Mouse (Mus musculus): ENCODE data around the gene Pnlip. TPM values are rescaled to one million over a fixed set of nuclear protein-coding genes. Genes with fewer than 3 reads are reported as not detected.
A peak's percentile ranks its signal among the peaks of the same experiment; 100 is the strongest.

Pnlip gene
- polyA plus RNA-seq, 1 experiment from 2014 or later = not detected

DNA sequence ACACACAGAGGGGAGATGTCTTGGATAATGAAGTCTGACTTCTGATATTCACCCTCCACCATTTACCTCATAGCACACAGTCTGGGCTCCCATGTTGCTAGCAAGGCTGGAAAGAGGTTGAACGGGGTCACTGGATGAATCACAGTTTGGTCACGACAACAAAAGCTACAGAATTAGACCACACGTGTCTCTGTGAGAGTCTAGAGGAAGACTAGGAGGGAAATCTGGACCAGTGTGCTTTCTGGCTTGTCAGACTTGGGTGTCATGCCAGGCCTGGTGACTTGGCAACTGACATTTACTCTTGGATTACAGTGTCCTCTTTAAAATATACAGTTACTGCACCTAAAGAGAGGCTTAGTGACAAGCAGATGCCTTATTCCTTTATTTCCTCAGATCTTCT is 56.3 kb downstream of the Pnlip start:
- no peak overlapping the region for H3K9ac ChIP-seq (replicated peaks; ENCODE audit: low read depth)
- no peak overlapping the region for H3K4me3 ChIP-seq (ENCODE audit: low read depth, low read length)
- H3K36me3 ChIP-seq (ENCODE audit: insufficient read depth, low read length) = no peaks in the 10 kb centered on the region
- ATAC-seq = no peak
- no peaks in the 10 kb centered on the region for H3K4me1 ChIP-seq (ENCODE audit: insufficient read depth, low read depth, low read length)
- DNase-seq (ENCODE audit: low spot score) = no peak
- no peak overlapping the region for H3K27ac ChIP-seq (ENCODE audit: low read length)
- TF ChIP-seq EP300 (IDR thresholded peaks at IDR 0.05) (no peak), CTCF (IDR thresholded peaks at IDR 0.05) (no peak)
- H3K27me3 ChIP-seq (replicated peaks; ENCODE audit: insufficient read depth, low read length) = no peaks in the 10 kb centered on the region
- H3K9me3 ChIP-seq (ENCODE audit: low read length) = no peaks in the 10 kb centered on the region
- WGBS = 52% methylated on average over 3 of the region's 3 CpGs
- no peak overlapping the region for H3K4me2 ChIP-seq (replicated peaks; ENCODE audit: low read depth, low read length)

DNA sequence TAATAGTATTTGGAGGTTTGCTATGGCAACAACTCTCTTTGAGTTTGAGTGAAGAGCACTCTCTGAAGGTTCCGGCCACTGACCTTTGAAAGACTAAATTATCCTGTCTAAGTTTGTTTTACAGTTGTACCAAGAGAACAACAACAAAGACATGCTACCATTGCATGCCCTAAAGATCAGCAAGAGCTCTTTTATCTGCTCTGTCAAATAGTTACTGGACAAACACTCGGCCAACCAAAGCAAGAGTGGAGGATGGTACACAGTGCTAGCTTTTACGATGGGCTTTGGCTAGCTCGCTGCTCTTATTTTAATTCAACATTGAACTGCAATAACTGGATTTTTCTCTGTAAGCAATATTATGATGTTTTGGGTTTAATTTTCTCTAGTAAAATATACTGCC is 65.6 kb downstream of the Pnlip start:
- WGBS = 55% methylated on average over 4 of the region's 4 CpGs
- Histone ChIP-seq H3K9ac (replicated peaks; ENCODE audit: low read depth) (no peak overlapping the region), H3K27me3 (replicated peaks; ENCODE audit: insufficient read depth, low read length) (no peaks in the 10 kb centered on the region), H3K4me1 (ENCODE audit: insufficient read depth, low read depth, low read length) (no peaks in the 10 kb centered on the region), H3K36me3 (ENCODE audit: insufficient read depth, low read length) (no peaks in the 10 kb centered on the region), H3K9me3 (ENCODE audit: low read length) (no peaks in the 10 kb centered on the region), H3K4me3 (ENCODE audit: low read depth, low read length) (no peak overlapping the region), H3K4me2 (replicated peaks; ENCODE audit: low read depth, low read length) (no peak overlapping the region), H3K27ac (ENCODE audit: low read length) (no peak overlapping the region)
- no peak for TF ChIP-seq CTCF (IDR thresholded peaks at IDR 0.05)
- TF ChIP-seq EP300 (IDR thresholded peaks at IDR 0.05) = no peak
- no peak for ATAC-seq
- no peak for DNase-seq (ENCODE audit: low spot score)

DNA sequence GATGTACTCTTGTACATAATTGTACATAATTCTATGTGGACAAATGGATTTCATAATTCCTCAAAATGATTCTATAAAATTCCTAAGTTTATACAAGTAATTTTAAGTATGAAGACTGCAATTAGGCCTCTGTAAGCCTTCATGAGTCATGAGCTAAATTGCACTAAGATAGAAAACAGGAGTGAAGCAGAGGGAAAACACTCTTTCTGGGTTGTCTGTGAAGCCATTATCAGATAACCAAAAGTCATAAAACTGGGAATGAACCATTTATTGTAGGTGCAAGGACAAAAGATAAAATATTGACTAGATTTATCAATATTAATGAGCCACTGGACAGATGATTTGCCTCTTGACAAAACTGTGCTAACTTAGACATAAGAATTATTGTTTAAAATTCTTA is 68.1 kb downstream of the Pnlip start:
- DNase-seq (ENCODE audit: low spot score) = no peak
- Histone ChIP-seq H3K9me3 (ENCODE audit: low read length) (no peaks in the 10 kb centered on the region), H3K36me3 (ENCODE audit: insufficient read depth, low read length) (no peaks in the 10 kb centered on the region), H3K4me1 (ENCODE audit: insufficient read depth, low read depth, low read length) (no peaks in the 10 kb centered on the region), H3K27me3 (replicated peaks; ENCODE audit: insufficient read depth, low read length) (no peaks in the 10 kb centered on the region), H3K4me2 (replicated peaks; ENCODE audit: low read depth, low read length) (no peak overlapping the region), H3K27ac (ENCODE audit: low read length) (no peak overlapping the region), H3K9ac (replicated peaks; ENCODE audit: low read depth) (no peak overlapping the region), H3K4me3 (ENCODE audit: low read depth, low read length) (no peak overlapping the region)
- no peak for ATAC-seq
- no peak for TF ChIP-seq EP300 (IDR thresholded peaks at IDR 0.05)
- no peak for TF ChIP-seq CTCF (IDR thresholded peaks at IDR 0.05)

DNA sequence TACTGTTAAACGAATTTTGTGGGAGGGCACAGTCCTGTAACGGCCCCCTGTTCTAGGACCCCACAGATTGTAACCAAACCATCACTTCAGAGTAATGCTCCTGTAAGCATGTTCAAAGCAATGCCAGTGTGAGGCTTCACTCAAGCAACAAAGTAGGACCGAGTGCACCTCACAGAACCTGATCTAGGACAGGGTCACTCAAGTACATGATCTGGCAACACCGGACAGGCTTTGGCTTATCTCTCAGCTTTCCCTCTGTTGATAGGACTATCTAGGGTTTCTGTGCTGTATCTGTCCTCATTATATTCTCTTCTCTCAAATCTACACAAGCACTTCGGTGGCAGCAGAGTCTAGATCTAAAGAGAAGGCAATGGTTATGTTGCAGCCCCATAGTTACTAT is 74.3 kb downstream of the Pnlip start:
- Histone ChIP-seq H3K27ac (ENCODE audit: low read length) (no peak overlapping the region), H3K9ac (replicated peaks; ENCODE audit: low read depth) (no peak overlapping the region), H3K9me3 (ENCODE audit: low read length) (no peaks in the 10 kb centered on the region), H3K36me3 (ENCODE audit: insufficient read depth, low read length) (no peaks in the 10 kb centered on the region), H3K4me1 (ENCODE audit: insufficient read depth, low read depth, low read length) (no peaks in the 10 kb centered on the region), H3K4me2 (replicated peaks; ENCODE audit: low read depth, low read length) (no peak overlapping the region), H3K27me3 (replicated peaks; ENCODE audit: insufficient read depth, low read length) (no peaks in the 10 kb centered on the region), H3K4me3 (ENCODE audit: low read depth, low read length) (no peak overlapping the region)
- TF ChIP-seq CTCF (IDR thresholded peaks at IDR 0.05) (no peak), EP300 (IDR thresholded peaks at IDR 0.05) (no peak)
- DNase-seq (ENCODE audit: low spot score) (no peak), ATAC-seq (no peak)
- whole genome bisulfite sequencing = 68% methylated on average over 5 of the region's 5 CpGs

DNA sequence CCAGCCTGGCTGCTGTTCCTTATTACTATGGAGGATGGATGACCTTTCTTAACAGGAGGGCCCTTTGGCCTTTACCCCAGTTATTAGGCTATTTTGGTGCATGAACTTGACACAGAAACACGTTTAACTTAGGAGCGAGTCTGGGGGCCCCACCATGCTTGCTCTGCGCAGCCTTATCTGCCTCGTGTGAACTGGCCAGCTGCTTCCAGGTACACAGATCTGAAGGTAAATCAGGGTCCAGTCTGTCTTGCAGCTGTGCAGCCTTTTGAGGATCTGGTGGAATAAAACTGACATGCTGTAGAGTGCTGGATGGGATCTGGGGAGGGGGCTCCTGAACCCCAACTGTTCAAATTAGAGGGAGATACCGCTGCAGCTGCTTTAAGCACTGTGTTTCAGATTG is 75.5 kb downstream of the Pnlip start:
- TF ChIP-seq CTCF (IDR thresholded peaks at IDR 0.05) (no peak), EP300 (IDR thresholded peaks at IDR 0.05) (no peak)

DNA sequence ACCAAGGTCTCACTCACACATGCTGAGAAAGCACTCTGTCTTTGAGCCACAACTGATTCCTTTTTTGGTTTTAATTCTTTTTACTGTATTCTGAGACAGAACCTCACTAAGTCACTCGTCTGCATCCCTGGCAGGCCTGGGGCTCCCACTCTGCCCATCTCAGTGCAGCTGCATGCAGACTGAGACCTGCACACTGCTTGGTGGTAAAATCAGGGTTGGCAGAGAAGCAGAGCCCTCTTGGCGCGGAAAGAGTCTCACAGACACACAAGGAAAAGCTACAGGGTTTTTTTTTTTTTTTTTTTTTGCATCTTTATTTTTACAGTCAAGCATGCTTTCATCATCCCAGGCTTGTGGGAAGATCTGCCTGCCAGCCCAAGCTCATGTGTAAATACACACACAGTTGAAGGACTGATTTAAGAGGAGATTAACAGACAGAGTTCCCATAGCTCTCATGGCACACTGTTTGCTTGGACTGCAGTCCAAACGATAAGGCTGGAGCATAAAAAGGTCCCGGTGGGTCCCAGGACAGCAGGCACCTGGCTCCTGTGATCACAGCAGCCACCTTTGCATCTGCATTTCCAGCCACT is 76.2 kb downstream of the Pnlip start, which contains the start of gene Pnliprp1:
Gene Pnliprp1 (plus strand): TSS at position 443 of the 587 bp plus-strand sequence.
- no peaks in the 10 kb centered on the region for H3K4me1 ChIP-seq (ENCODE audit: insufficient read depth, low read depth, low read length)
- peak; percentile 55 for DNase-seq (ENCODE audit: low spot score)
- peak; percentile 66 for ATAC-seq
- no peaks in the 10 kb centered on the region for H3K27me3 ChIP-seq (replicated peaks; ENCODE audit: insufficient read depth, low read length)
- H3K9ac ChIP-seq (replicated peaks; ENCODE audit: low read depth) = no peak within 1 kb of the TSS
- no peak within 1 kb of the TSS for H3K4me3 ChIP-seq (ENCODE audit: low read depth, low read length)
- 23% methylated on average over 5 of the region's 5 CpGs for WGBS
- H3K36me3 ChIP-seq (ENCODE audit: insufficient read depth, low read length) = no peaks in the 10 kb centered on the region
- no peak within 1 kb of the TSS for H3K4me2 ChIP-seq (replicated peaks; ENCODE audit: low read depth, low read length)
- no peaks in the 10 kb centered on the region for H3K9me3 ChIP-seq (ENCODE audit: low read length)
- no peak within 1 kb of the TSS for H3K27ac ChIP-seq (ENCODE audit: low read length)
- TF ChIP-seq EP300 (IDR thresholded peaks at IDR 0.05) (no peak), CTCF (IDR thresholded peaks at IDR 0.05) (no peak)

More for the DNA sequence above, 75.5 kb downstream of the Pnlip start:
- no peak for ATAC-seq
- Histone ChIP-seq H3K27me3 (replicated peaks; ENCODE audit: insufficient read depth, low read length) (no peaks in the 10 kb centered on the region), H3K9me3 (ENCODE audit: low read length) (no peaks in the 10 kb centered on the region), H3K27ac (ENCODE audit: low read length) (no peak overlapping the region), H3K4me1 (ENCODE audit: insufficient read depth, low read depth, low read length) (no peaks in the 10 kb centered on the region), H3K4me2 (replicated peaks; ENCODE audit: low read depth, low read length) (no peak overlapping the region), H3K4me3 (ENCODE audit: low read depth, low read length) (no peak overlapping the region), H3K36me3 (ENCODE audit: insufficient read depth, low read length) (no peaks in the 10 kb centered on the region), H3K9ac (replicated peaks; ENCODE audit: low read depth) (no peak overlapping the region)
- 65% methylated on average over 5 of the region's 5 CpGs for WGBS
- no peak for DNase-seq (ENCODE audit: low spot score)

Other genes starting within 250 kb of the Pnlip start
- gene Gfra1, start 196.6 kb upstream of the Pnlip start, polyA plus RNA-seq (2015; fragmentation: Nextera tagmentation; extraction: Ambion mirVana) = 5.6 and 6.2 TPM in 2 replicates
- not detected in 2 replicates for gene Ccdc172, start 140.5 kb upstream of the Pnlip start, polyA plus RNA-seq (2015; fragmentation: Nextera tagmentation; extraction: Ambion mirVana)
- gene Pnliprp1, start 76.4 kb downstream of the Pnlip start, polyA plus RNA-seq (2015; fragmentation: Nextera tagmentation; extraction: Ambion mirVana) = 7.8 and 8.1 TPM in 2 replicates
- gene Pnliprp2, start 107.2 kb downstream of the Pnlip start, polyA plus RNA-seq (2015; fragmentation: Nextera tagmentation; extraction: Ambion mirVana) = 0.10 and 0.23 TPM in 2 replicates
- not detected in 2 replicates for gene 1700019N19Rik, start 142.0 kb downstream of the Pnlip start, polyA plus RNA-seq (2015; fragmentation: Nextera tagmentation; extraction: Ambion mirVana)